Mouse (Mus musculus) urinary bladder, postnatal 10 days (tissue): Measurements from ENCODE around the gene Gapdh.
"Not testable (repeated sequence)": the region's sequence is repeated elsewhere in the genome, so short reads cannot be mapped to it uniquely, and the experiment has no call there.

Experiments
- DNase-seq: peaks from one replicate; pipeline ENCODE4 v3.0.0; 2022; ENCODE audit warnings: low spot score

The Gapdh gene

GRCm38 (mm10) chr6:125166861-125167650 lies 789 bp upstream of the Gapdh start:
- DNase-seq: no peak

- peak; percentile 88 for DNase-seq
Measured at GRCm38 (mm10) chr6:125165328-125165891, 857 bp downstream of the Gapdh start.

- no peak for DNase-seq
Measured at GRCm38 (mm10) chr6:125164672-125165327, 1.5 kb downstream of the Gapdh start.

GRCm38 (mm10) chr6:125163801-125164657 lies 2.2 kb downstream of the Gapdh start:
- no peak for DNase-seq

GRCm38 (mm10) chr6:125162615-125163305 lies 3.5 kb downstream of the Gapdh start:
- not testable (repeated sequence) for DNase-seq

- not testable (repeated sequence) for DNase-seq
Measured at GRCm38 (mm10) chr6:125161971-125162370, 4.3 kb downstream of the Gapdh start.

GRCm38 (mm10) chr6:125160854-125161760 lies 5.2 kb downstream of the Gapdh start:
- DNase-seq: no peak

- DNase-seq: no peak
Measured at GRCm38 (mm10) chr6:125160558-125160853, 5.8 kb downstream of the Gapdh start.

- no peak for DNase-seq
Measured at GRCm38 (mm10) chr6:125159773-125160557, 6.3 kb downstream of the Gapdh start.

- no peak for DNase-seq
Measured at GRCm38 (mm10) chr6:125158944-125159492, 7.2 kb downstream of the Gapdh start.

- DNase-seq: no peak
Measured at GRCm38 (mm10) chr6:125156903-125157614, 9.2 kb downstream of the Gapdh start.

GRCm38 (mm10) chr6:125156491-125156890 lies 9.8 kb downstream of the Gapdh start:
- DNase-seq: no peak

GRCm38 (mm10) chr6:125155262-125155661 lies 11.0 kb downstream of the Gapdh start:
- no peak for DNase-seq

GRCm38 (mm10) chr6:125154550-125154949 lies 11.7 kb downstream of the Gapdh start:
- no peak for DNase-seq

- no peak for DNase-seq
Measured at GRCm38 (mm10) chr6:125153682-125154081, 12.6 kb downstream of the Gapdh start.

- DNase-seq: no peak
Measured at GRCm38 (mm10) chr6:125153018-125153389, 13.3 kb downstream of the Gapdh start.

GRCm38 (mm10) chr6:125152212-125153017 lies 13.9 kb downstream of the Gapdh start:
- DNase-seq: no peak

- DNase-seq: no peak
Measured at GRCm38 (mm10) chr6:125149569-125149950, 16.7 kb downstream of the Gapdh start.
